Mouse (Mus musculus) liver, adult 2 months (tissue): ENCODE results near the gene Tbc1d30. TPM values are rescaled to one million over a fixed set of nuclear protein-coding genes. Genes with fewer than 3 reads are reported as not detected.

Source experiments
- DNase-seq: peaks from one replicate; pipeline ENCODE4 v3.0.0-alpha.2; 2011; ENCODE audit warnings: low read depth, low spot score; ENCODE audit errors: extremely low read depth
- H3K27ac ChIP-seq: fragments of 200-500 bp; replicated peaks from 2 replicates; pipeline ENCODE4 v1.5.1; 2012; ENCODE audit warnings: low read depth, mild to moderate bottlenecking, control low read depth, inconsistent platforms, low read length; ENCODE audit not compliant: insufficient read depth
- H3K27me3 ChIP-seq: fragments of 200-500 bp; 2 replicates; pipeline ENCODE4 v1.6.1; 2012; ENCODE audit warnings: mild to moderate bottlenecking, moderate library complexity, low read length, inconsistent platforms; ENCODE audit not compliant: control insufficient read depth, insufficient read depth
- H3K36me3 ChIP-seq: fragments of 200-500 bp; 2 replicates; pipeline ENCODE4 v1.6.1; 2012; ENCODE audit warnings: low read length, inconsistent platforms; ENCODE audit not compliant: control insufficient read depth, insufficient read depth
- H3K4me1 ChIP-seq: fragments of 200-500 bp; 2 replicates; pipeline ENCODE4 v1.6.1; 2011; ENCODE audit warnings: low read length; ENCODE audit not compliant: control insufficient read depth, insufficient read depth
- H3K4me3 ChIP-seq: fragments of 200-500 bp; 2 replicates; pipeline ENCODE4 v1.5.1; 2011; ENCODE audit warnings: low read depth, mild to moderate bottlenecking, control low read depth, low read length, moderate library complexity; ENCODE audit not compliant: insufficient read depth
- H3K79me2 ChIP-seq: fragments of 200-500 bp; 2 replicates; pipeline ENCODE4 v1.6.1; 2012; ENCODE audit warnings: inconsistent platforms, mild to moderate bottlenecking, low read length, moderate library complexity; ENCODE audit not compliant: control insufficient read depth, insufficient read depth
- H3K9ac ChIP-seq: fragments of 200-500 bp; 2 replicates; pipeline ENCODE4 v1.6.1; 2012; ENCODE audit warnings: low read depth, mild to moderate bottlenecking, control low read depth, inconsistent platforms, low read length
- CTCF ChIP-seq: fragments of 200-500 bp; IDR thresholded peaks from 2 replicates; pipeline ENCODE4 v1.5.1; 2011; ENCODE audit warnings: low read depth, low read length, control low read depth
- POLR2A ChIP-seq: fragments of 200-500 bp; IDR thresholded peaks from 2 replicates; pipeline ENCODE4 v1.6.1; 2011; ENCODE audit warnings: low read length, control low read depth; ENCODE audit not compliant: insufficient read depth; ENCODE audit errors: extremely low read depth
- WGBS: fragments of 180-500 bp; shearing (Covaris S2); methylation state at CpG from one replicate; pipeline ENCODE4 v1.1.7; 2018; 5-methylcytosine and 5-hydroxymethylcytosine counted together
- polyA plus RNA-seq: library from polyadenylated mRNA; depleted of rRNA; stranded (reverse); fragments of >200 nt; gene quantifications from 2 replicates; pipeline ENCODE4 v1.2.3, GENCODE M21; 2012
- total RNA-seq: library from RNA; depleted of rRNA; stranded (reverse); fragments of >200 nt; gene quantifications from 2 replicates; pipeline ENCODE4 v1.2.3, GENCODE M21; 2014

Tbc1d30 gene
- total and polyA plus RNA-seq, 2 experiments: 2.6 to 8.4 TPM

DNA sequence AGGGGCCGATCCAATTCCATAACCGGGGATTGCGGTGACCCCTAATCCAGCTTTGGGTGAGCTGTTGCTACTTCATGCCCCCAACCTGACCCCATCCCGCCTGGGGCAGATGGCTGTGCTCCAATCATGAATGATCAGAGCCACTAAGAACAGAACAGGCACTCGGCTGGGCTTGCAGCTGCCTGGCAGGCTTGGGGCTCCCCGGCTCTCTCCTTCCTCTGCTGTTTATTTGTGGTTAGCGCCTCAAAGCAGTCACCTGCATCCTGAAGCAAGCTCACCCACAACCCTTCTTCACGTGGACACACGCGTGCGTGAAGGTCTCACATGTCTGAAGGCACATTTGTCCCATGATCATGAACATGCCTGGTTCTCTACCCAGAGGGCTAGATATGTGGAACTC, 68.6 kb downstream of the Tbc1d30 start:
- H3K9ac ChIP-seq: no peak overlapping the region
- no peak for TF ChIP-seq POLR2A
- no peak for TF ChIP-seq CTCF
- H3K79me2 ChIP-seq: no peaks in the 10 kb centered on the region
- WGBS: 90% methylated on average over 11 of the region's 11 CpGs
- no peaks in the 10 kb centered on the region for H3K27me3 ChIP-seq
- no peak overlapping the region for H3K4me3 ChIP-seq
- no peaks in the 10 kb centered on the region for H3K4me1 ChIP-seq
- no peak for DNase-seq
- no peak overlapping the region for H3K27ac ChIP-seq
- H3K36me3 ChIP-seq: peaks cover 9% of the 10 kb centered on the region; the same call in 1 of the 2 replicates

DNA sequence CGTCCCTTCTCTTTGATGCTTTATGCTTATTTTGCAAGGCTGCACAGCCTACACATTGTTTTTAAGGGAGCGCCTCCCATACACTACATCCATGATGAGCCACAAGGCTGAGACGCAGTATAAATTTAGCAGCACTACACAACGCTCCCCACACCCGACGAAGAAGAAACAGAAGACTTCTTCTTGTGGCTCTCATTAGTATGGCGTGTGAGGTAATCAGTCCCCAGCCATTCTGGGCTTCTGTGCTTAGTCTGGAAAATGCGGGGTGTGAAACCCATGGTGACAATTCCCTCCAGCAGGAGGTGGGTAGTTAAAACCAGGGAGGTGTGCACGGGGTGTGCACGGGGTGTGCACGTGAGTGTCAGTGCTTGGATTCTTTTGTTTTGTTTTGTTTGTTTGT, 70.1 kb downstream of the Tbc1d30 start:
- Histone ChIP-seq H3K27me3 (no peaks in the 10 kb centered on the region), H3K4me3 (no peak overlapping the region), H3K9ac (no peak overlapping the region), H3K4me1 (no peaks in the 10 kb centered on the region), H3K79me2 (no peaks in the 10 kb centered on the region), H3K36me3 (peaks cover 12% of the 10 kb centered on the region), H3K27ac (no peak overlapping the region)
- no peak for TF ChIP-seq POLR2A
- no peak for TF ChIP-seq CTCF
- 97% methylated on average over 11 of the region's 11 CpGs for WGBS
- DNase-seq: no peak

- Histone ChIP-seq H3K27me3 (no peaks in the 10 kb centered on the region), H3K4me1 (no peaks in the 10 kb centered on the region), H3K4me3 (no peak overlapping the region), H3K27ac (no peak overlapping the region), H3K36me3 (peaks cover 14% of the 10 kb centered on the region), H3K79me2 (no peaks in the 10 kb centered on the region), H3K9ac (no peak overlapping the region)
- 96% methylated on average over 2 of the region's 2 CpGs for WGBS
- DNase-seq: no peak
- TF ChIP-seq CTCF: no peak
- no peak for TF ChIP-seq POLR2A
These were observed 74.0 kb downstream of the Tbc1d30 start for GRCm38 (mm10) chr10:121277022-121277471.

GRCm38 (mm10) chr10:121274964-121275363, 76.1 kb downstream of the Tbc1d30 start:
- Histone ChIP-seq H3K9ac (no peak overlapping the region), H3K79me2 (no peaks in the 10 kb centered on the region), H3K36me3 (peaks cover 26% of the 10 kb centered on the region), H3K4me1 (no peaks in the 10 kb centered on the region), H3K27me3 (no peaks in the 10 kb centered on the region), H3K27ac (no peak overlapping the region), H3K4me3 (no peak overlapping the region)
- DNase-seq: no peak
- 69% methylated on average over 1 of the region's 1 CpGs for WGBS
- TF ChIP-seq POLR2A (no peak), CTCF (no peak)

DNA sequence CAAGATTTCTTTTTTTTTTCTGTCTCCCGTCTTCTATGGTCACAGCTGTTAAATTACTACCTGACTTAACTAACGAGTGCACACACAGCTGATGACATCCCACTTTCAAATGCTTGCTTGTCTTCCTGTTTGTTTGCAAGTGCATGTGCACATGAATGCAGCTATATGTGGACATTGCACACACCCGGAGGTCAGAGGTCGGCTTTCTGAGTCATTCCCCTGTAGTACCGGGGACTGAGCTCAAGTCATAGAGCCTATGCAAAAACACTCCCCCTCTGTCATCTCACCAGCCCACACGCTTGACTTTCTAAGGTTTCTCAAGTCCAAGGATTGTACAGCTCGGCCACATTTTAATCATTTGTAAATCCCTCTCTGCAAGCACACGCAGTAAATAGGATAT, 80.1 kb downstream of the Tbc1d30 start:
- no peak for TF ChIP-seq CTCF
- DNase-seq: no peak
- Histone ChIP-seq H3K36me3 (peaks cover 37% of the 10 kb centered on the region), H3K4me1 (no peaks in the 10 kb centered on the region), H3K4me3 (no peak overlapping the region), H3K79me2 (no peaks in the 10 kb centered on the region), H3K9ac (no peak overlapping the region), H3K27me3 (no peaks in the 10 kb centered on the region), H3K27ac (no peak overlapping the region)
- 90% methylated on average over 8 of the region's 8 CpGs for WGBS

DNA sequence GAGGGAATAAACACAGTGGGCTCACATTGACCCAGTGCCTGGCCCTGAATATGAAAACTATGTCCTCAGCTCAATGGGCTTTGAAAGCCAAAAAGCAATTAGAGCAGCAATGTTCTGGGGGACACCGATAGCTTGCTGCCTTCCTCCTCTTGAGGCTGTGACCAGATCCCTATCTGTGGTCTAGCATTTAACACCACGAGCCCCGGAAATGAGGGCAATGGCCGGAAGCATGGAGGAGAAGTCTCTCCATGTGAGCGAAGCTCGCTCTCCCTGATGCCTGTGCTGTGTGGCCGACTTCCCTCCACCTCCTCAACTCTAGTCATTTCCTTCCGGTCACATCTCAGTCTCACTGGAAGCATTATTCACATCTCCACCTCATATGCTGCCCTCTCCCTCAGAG, 82.3 kb downstream of the Tbc1d30 start:
- TF ChIP-seq CTCF: no peak
- no peak for TF ChIP-seq POLR2A
- peak; percentile 7 for DNase-seq
- 80% methylated on average over 8 of the region's 8 CpGs for WGBS
- Histone ChIP-seq H3K27me3 (no peaks in the 10 kb centered on the region), H3K79me2 (no peaks in the 10 kb centered on the region), H3K9ac (no peak overlapping the region), H3K27ac (no peak overlapping the region), H3K4me1 (no peaks in the 10 kb centered on the region), H3K4me3 (no peak overlapping the region), H3K36me3 (peaks cover 34% of the 10 kb centered on the region)
